Comparison of ENCODE assay signal across 10 mouse cellular contexts in genomic region chr15:32610776-32611175, GRCm38 (mm10).
A peak's percentile ranks its signal among the peaks of the same experiment; 100 is the strongest.
DNase-seq lines count a peak whose midpoint lies in the region; ATAC-seq and TF ChIP-seq lines count a peak whose summit lies in the region.
"Had no signal": no experiment of that assay in that cellular context is flagged by ENCODE, and none has a peak within 500 bp of the region (broad histone marks: within the 10 kb centered on the region; RNA-seq: fewer than 3 reads in every experiment).

No protein-coding gene starts in this region.

- H3K4me1 ChIP-seq in hindbrain, embryonic 14.5 days (replicated peaks; ENCODE audit: control insufficient read depth, insufficient read depth, low read length): no peaks in the 10 kb centered on the region
- H3K4me1 ChIP-seq in hindbrain, embryonic 10.5 days (replicated peaks): no peaks in the 10 kb centered on the region
- H3K4me1 ChIP-seq in midbrain, postnatal 0 days (ENCODE audit: insufficient read depth, low read length): no peaks in the 10 kb centered on the region
- no peaks in the 10 kb centered on the region for H3K4me1 ChIP-seq in midbrain, embryonic 14.5 days (ENCODE audit: control insufficient read depth, insufficient read depth, low read length)
- H3K4me1 ChIP-seq: embryonic facial prominence, embryonic 12.5 days had no signal

- peak; percentile 48; the same call in 1 of the 2 replicates for ATAC-seq in hindbrain, embryonic 14.5 days (ENCODE audit: low FRiP score)
- no peak for ATAC-seq in midbrain, postnatal 0 days (ENCODE audit: low FRiP score)
- ATAC-seq in midbrain, embryonic 14.5 days (ENCODE audit: low FRiP score, low TSS enrichment): no peak
- ATAC-seq: liver, postnatal 0 days had no signal

- 67% methylated on average over 2 of the region's 2 CpGs for WGBS in hindbrain, embryonic 14.5 days
- 80% methylated on average over 2 of the region's 2 CpGs for WGBS in hindbrain, embryonic 10.5 days
- 81% methylated on average over 2 of the region's 2 CpGs for WGBS in midbrain, postnatal 0 days
- 91% methylated on average over 2 of the region's 2 CpGs for WGBS in midbrain, embryonic 14.5 days

- no peaks in the 10 kb centered on the region for H3K9me3 ChIP-seq in hindbrain, embryonic 14.5 days (ENCODE audit: control insufficient read depth, low read length)
- no peaks in the 10 kb centered on the region for H3K9me3 ChIP-seq in hindbrain, embryonic 10.5 days
- H3K9me3 ChIP-seq in midbrain, postnatal 0 days (ENCODE audit: low read length): no peaks in the 10 kb centered on the region
- H3K9me3 ChIP-seq in midbrain, embryonic 14.5 days (ENCODE audit: control insufficient read depth, low read length): no peaks in the 10 kb centered on the region
- H3K9me3 ChIP-seq: embryonic facial prominence, embryonic 12.5 days had no signal

- no peaks in the 10 kb centered on the region for H3K27me3 ChIP-seq in hindbrain, embryonic 14.5 days (ENCODE audit: control insufficient read depth, insufficient read depth, low read length)
- H3K27me3 ChIP-seq in hindbrain, embryonic 10.5 days (ENCODE audit: insufficient read depth, poor library complexity, severe bottlenecking): no peaks in the 10 kb centered on the region
- no peaks in the 10 kb centered on the region for H3K27me3 ChIP-seq in midbrain, postnatal 0 days (ENCODE audit: insufficient read depth, low read length)
- no peaks in the 10 kb centered on the region for H3K27me3 ChIP-seq in midbrain, embryonic 14.5 days (ENCODE audit: control insufficient read depth, insufficient read depth, low read length)
- H3K27me3 ChIP-seq: embryonic facial prominence, embryonic 12.5 days had no signal

- H3K27ac ChIP-seq in hindbrain, embryonic 14.5 days: no peak overlapping the region
- no peak overlapping the region for H3K27ac ChIP-seq in hindbrain, embryonic 10.5 days
- H3K27ac ChIP-seq in midbrain, postnatal 0 days (ENCODE audit: low read depth, low read length): no peak overlapping the region
- H3K27ac ChIP-seq in midbrain, embryonic 14.5 days (replicated peaks; ENCODE audit: low read depth, low read length): no peak overlapping the region
- H3K27ac ChIP-seq: embryonic facial prominence, embryonic 12.5 days had no signal

- H3K9ac ChIP-seq in hindbrain, embryonic 14.5 days: no peak overlapping the region
- H3K9ac ChIP-seq in midbrain, postnatal 0 days (replicated peaks; ENCODE audit: low read length, poor library complexity, severe bottlenecking): no peak overlapping the region
- H3K9ac ChIP-seq in midbrain, embryonic 14.5 days (replicated peaks; ENCODE audit: low read length): no peak overlapping the region
- H3K9ac ChIP-seq: embryonic facial prominence, embryonic 12.5 days; liver, postnatal 0 days had no signal

- no peak overlapping the region for H3K4me2 ChIP-seq in hindbrain, embryonic 14.5 days (replicated peaks)
- H3K4me2 ChIP-seq in midbrain, postnatal 0 days (ENCODE audit: low read depth, low read length, poor library complexity, severe bottlenecking): no peak overlapping the region
- H3K4me2 ChIP-seq in midbrain, embryonic 14.5 days (ENCODE audit: low read length): no peak overlapping the region
- H3K4me2 ChIP-seq: embryonic facial prominence, embryonic 12.5 days had no signal

- TF ChIP-seq CTCF in midbrain, postnatal 0 days (IDR thresholded peaks at IDR 0.05): no peak

- H3K36me3 ChIP-seq in hindbrain, embryonic 14.5 days (replicated peaks; ENCODE audit: control insufficient read depth, insufficient read depth): no peaks in the 10 kb centered on the region
- no peaks in the 10 kb centered on the region for H3K36me3 ChIP-seq in hindbrain, embryonic 10.5 days
- no peaks in the 10 kb centered on the region for H3K36me3 ChIP-seq in midbrain, postnatal 0 days (ENCODE audit: insufficient read depth, low read length)
- H3K36me3 ChIP-seq in midbrain, embryonic 14.5 days (ENCODE audit: control insufficient read depth, insufficient read depth, low read length): no peaks in the 10 kb centered on the region

- DNase-seq in hindbrain, embryonic 14.5 days (ENCODE audit: low spot score): peak; percentile 31
- no peak for DNase-seq in hindbrain, embryonic 10.5 days (ENCODE audit: low spot score)
- peak; percentile 59 for DNase-seq in midbrain, postnatal 0 days (ENCODE audit: low spot score)
- no peak for DNase-seq in midbrain, embryonic 14.5 days
- peak; percentile 16 for DNase-seq in heart, adult 8-10 months (ENCODE audit: low spot score)
- DNase-seq in lung, postnatal 14 days: peak; percentile 25
- DNase-seq in right cerebral cortex, postnatal 14 days: no peak
- DNase-seq in right cerebral cortex, postnatal 4 days: no peak
- DNase-seq: liver, postnatal 0 days had no signal

- no peak overlapping the region for H3K4me3 ChIP-seq in hindbrain, embryonic 14.5 days (replicated peaks; ENCODE audit: low read length)
- H3K4me3 ChIP-seq in hindbrain, embryonic 10.5 days: no peak overlapping the region
- no peak overlapping the region for H3K4me3 ChIP-seq in midbrain, postnatal 0 days (ENCODE audit: low read depth, low read length)
- no peak overlapping the region for H3K4me3 ChIP-seq in midbrain, embryonic 14.5 days (replicated peaks; ENCODE audit: low read depth, low read length)
- H3K4me3 ChIP-seq: embryonic facial prominence, embryonic 12.5 days had no signal

Comparison
In these comparisons a context has a peak if more than half of its experiments do, and no peak if none do; other contexts are left out.
1. DNase-seq: peak in hindbrain, embryonic 14.5 days (single experiment), midbrain, postnatal 0 days (single experiment), heart, adult 8-10 months (single experiment) and lung, postnatal 14 days (single experiment); none in hindbrain, embryonic 10.5 days (single experiment), midbrain, embryonic 14.5 days (single experiment), right cerebral cortex, postnatal 14 days (single experiment) and right cerebral cortex, postnatal 4 days (single experiment).